Mouse (Mus musculus) liver, adult 2 months (tissue): ENCODE results near the gene Lrp1.

Experiments
- CTCF ChIP-seq: fragments of 200-500 bp; IDR thresholded peaks from 2 replicates; pipeline ENCODE4 v1.5.1; 2011; ENCODE audit warnings: low read depth, low read length, control low read depth
- POLR2A ChIP-seq: fragments of 200-500 bp; IDR thresholded peaks from 2 replicates; pipeline ENCODE4 v1.6.1; 2011; ENCODE audit warnings: low read length, control low read depth; ENCODE audit not compliant: insufficient read depth; ENCODE audit errors: extremely low read depth

DNA sequence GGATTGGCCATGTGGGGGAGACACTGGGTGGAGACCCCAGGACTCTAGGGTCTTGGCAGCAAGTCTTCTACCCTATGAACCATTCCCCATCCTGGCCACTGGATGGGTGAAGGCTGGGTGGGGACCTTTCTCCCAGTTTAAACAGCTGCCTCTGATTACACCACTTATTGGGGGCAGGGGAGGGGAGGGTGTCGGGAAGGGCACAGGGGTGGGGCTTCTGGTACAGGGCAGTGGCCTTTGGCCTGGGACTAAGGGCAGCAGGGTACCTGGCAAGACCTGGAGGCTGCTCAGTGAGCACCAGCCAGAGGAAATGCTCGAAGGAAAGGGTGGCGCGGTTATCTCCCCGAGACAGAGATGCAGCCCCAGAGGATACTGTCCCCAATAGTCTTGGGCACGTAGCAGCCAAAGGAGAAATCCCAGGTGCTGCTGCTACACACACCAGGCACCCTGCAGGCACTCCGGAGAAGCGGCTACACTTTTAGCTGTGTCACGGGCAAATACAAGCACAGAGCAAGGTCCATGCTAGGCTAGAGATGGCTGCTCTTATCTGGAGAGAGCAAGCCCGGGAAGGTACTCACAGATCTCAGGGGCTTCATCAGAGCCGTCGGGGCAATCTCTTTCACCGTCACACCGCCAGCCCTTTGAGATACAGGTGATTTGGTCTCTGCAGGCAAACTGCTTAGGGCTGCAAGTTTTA is 8.7 kb downstream of the Lrp1 start:
- no peak for TF ChIP-seq CTCF
- no peak for TF ChIP-seq POLR2A
